Mouse (Mus musculus): ENCODE results near the gene Ell3.

- no peak for TF ChIP-seq CTCF (IDR thresholded peaks at IDR 0.05; ENCODE audit: extremely low read depth, insufficient read depth, insufficient read length, insufficient replicate concordance)
- no peak for TF ChIP-seq POLR2A (IDR thresholded peaks at IDR 0.05; ENCODE audit: low read depth, low read length)
These were observed 20.9 kb downstream of the Ell3 start for GRCm38 (mm10) chr2:121423166-121423565.
